Mouse (Mus musculus): Measurements from ENCODE around the gene 1700001C19Rik. TPM values are rescaled to one million over a fixed set of nuclear protein-coding genes. Genes with fewer than 3 reads are reported as not detected.
"Not testable (repeated sequence)": the region's sequence is repeated elsewhere in the genome, so short reads cannot be mapped to it uniquely, and the experiment has no call there.

The 1700001C19Rik gene
- polyA plus RNA-seq, 1 experiment from 2014 or later: 0.35 TPM

DNA sequence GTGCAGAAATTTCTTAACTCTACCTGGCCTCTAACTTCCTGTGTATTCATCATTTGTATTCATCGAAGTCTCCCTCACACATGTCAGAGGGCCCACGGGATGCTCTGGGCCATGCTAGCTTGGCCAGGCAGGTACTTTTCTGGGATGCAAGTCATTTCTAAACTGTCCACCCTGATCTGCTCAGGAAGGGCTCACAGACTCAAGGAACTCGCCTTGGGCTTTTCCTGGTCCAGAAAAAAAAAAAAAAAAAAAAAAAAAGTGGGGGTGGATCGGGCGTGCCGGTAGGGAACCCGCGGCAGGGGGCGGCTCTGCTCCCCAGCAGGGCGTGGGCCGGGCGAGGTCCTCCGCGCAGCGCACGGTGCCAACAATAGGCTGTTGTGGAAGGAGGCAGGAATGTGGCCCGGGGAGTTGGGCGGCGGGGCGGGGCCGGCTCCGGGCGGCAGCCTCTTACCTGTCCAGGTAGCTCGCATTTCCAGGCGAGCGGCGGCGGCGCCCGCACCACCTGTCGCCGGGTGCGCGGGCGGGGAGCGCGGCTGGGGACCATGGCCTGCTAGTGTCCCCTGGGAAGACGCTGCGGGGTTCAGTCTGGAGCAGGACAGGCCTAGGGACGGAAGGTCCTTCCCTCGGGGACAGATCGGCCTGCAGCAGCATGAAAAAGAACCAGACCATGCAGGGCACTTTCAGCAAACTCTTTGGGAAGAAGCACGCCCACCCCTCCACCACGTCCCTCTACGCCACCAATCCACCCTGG, 845 bp downstream of the 1700001C19Rik start, which contains the start of gene AI661453:
AI661453 (plus strand) TSS at position 460 of the 751 bp plus-strand sequence.
- Histone ChIP-seq H3K9ac (ENCODE audit: low read depth, low read length) (peak within 1 kb of the TSS; percentile 74), H3K36me3 (ENCODE audit: control insufficient read depth, insufficient read depth) (no peaks in the 10 kb centered on the region), H3K9me3 (ENCODE audit: control insufficient read depth) (no peaks in the 10 kb centered on the region), H3K4me3 (ENCODE audit: low read depth, low read length) (peak within 1 kb of the TSS; percentile 65), H3K27me3 (replicated peaks; ENCODE audit: control insufficient read depth, insufficient read depth, low read length) (no peaks in the 10 kb centered on the region), H3K4me1 (replicated peaks; ENCODE audit: control insufficient read depth, insufficient read depth, low read length) (peaks cover 4% of the 10 kb centered on the region; the same call in 1 of the 2 replicates), H3K27ac (ENCODE audit: low read depth, low read length) (peak within 1 kb of the TSS; percentile 88), H3K4me2 (replicated peaks; ENCODE audit: low read depth) (peak within 1 kb of the TSS; percentile 71)
- peak; percentile 85 for ATAC-seq
- peak; percentile 46 for TF ChIP-seq CTCF (IDR thresholded peaks at IDR 0.05; ENCODE audit: low read depth)
- WGBS: 1% methylated on average over 43 of the region's 45 CpGs

DNA sequence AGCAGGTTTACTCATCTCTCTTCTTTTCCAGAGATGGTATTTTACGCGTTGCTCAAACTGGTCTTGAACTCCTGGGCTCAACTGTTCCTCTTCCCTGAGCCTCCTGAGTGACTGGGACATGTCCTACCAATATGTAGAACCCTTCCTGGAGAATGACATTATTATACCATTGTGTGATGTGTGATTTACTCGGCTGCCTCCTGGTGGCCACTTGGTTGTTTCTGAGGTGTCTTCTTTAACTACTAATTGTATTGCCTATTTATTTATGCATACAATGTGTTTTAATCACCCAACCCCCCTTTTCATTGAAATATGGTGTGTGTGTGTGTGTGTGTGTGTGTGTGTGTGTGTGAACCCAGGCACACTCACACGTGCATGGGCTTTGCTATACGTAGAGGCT, 6.4 kb downstream of the 1700001C19Rik start:
- H3K4me2 ChIP-seq (replicated peaks; ENCODE audit: low read depth): no peak overlapping the region
- no peaks in the 10 kb centered on the region for H3K27me3 ChIP-seq (replicated peaks; ENCODE audit: control insufficient read depth, insufficient read depth, low read length)
- ATAC-seq: no peak
- no peaks in the 10 kb centered on the region for H3K4me1 ChIP-seq (replicated peaks; ENCODE audit: control insufficient read depth, insufficient read depth, low read length)
- peak; percentile 69 for TF ChIP-seq CTCF (IDR thresholded peaks at IDR 0.05; ENCODE audit: low read depth)
- H3K36me3 ChIP-seq (ENCODE audit: control insufficient read depth, insufficient read depth): no peaks in the 10 kb centered on the region
- no peak overlapping the region for H3K9ac ChIP-seq (ENCODE audit: low read depth, low read length)
- 64% methylated on average over 5 of the region's 5 CpGs for WGBS
- no peak overlapping the region for H3K4me3 ChIP-seq (ENCODE audit: low read depth, low read length)
- no peaks in the 10 kb centered on the region for H3K9me3 ChIP-seq (ENCODE audit: control insufficient read depth)
- no peak overlapping the region for H3K27ac ChIP-seq (ENCODE audit: low read depth, low read length)

DNA sequence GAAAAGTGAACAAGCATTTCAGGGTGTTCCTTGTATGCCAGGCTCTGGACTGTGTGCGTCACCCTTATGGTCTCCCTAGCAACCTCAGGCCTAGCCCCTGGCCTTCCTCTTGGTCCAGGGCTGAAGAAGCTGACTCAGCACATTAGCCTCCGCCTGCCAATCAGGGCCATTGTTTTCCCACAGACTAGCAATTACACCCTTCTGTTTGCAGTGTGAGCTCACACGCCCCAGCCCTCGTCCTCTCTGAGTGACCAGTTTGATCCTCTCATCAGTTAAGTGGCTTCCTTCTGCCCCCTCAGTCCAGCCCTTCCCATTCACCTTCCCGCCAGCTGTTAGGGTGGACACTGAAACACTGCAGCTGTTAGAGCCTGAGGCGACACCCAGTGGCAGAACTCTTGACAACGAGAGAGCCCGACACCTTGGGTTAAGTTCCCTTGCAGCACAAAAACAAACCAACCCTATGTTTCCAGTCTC, 8.3 kb downstream of the 1700001C19Rik start:
- no peaks in the 10 kb centered on the region for H3K36me3 ChIP-seq (ENCODE audit: control insufficient read depth, insufficient read depth)
- H3K4me3 ChIP-seq (ENCODE audit: low read depth, low read length): no peak overlapping the region
- H3K9me3 ChIP-seq (ENCODE audit: control insufficient read depth): no peaks in the 10 kb centered on the region
- H3K9ac ChIP-seq (ENCODE audit: low read depth, low read length): no peak overlapping the region
- H3K4me1 ChIP-seq (replicated peaks; ENCODE audit: control insufficient read depth, insufficient read depth, low read length): no peaks in the 10 kb centered on the region
- peak; percentile 34; the same call in 1 of the 2 replicates for ATAC-seq
- peak overlapping the region; percentile 39 for H3K4me2 ChIP-seq (replicated peaks; ENCODE audit: low read depth)
- peak; percentile 85 for TF ChIP-seq CTCF (IDR thresholded peaks at IDR 0.05; ENCODE audit: low read depth)
- no peak overlapping the region for H3K27ac ChIP-seq (ENCODE audit: low read depth, low read length)
- 7% methylated on average over 8 of the region's 8 CpGs for WGBS
- no peaks in the 10 kb centered on the region for H3K27me3 ChIP-seq (replicated peaks; ENCODE audit: control insufficient read depth, insufficient read depth, low read length)

DNA sequence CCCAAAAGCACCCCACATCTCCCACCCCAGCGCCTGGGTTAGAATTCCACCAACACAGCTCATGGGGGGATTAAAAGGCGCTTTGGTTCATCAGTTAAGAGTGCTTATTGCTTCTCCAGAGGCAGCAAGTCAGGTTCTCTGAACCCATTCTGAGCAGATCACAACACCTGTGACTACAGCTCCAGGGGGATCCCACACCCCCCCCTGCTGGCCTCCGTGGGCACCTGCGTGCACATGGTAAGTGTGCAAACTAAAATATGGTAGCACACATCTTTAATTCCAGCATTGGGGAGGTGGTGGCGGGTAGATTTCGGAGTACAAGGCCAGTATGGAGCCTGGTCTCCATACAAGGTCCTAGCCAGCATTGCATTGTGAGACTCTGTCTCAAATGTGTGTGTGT, 9.9 kb downstream of the 1700001C19Rik start:
- no peak overlapping the region for H3K27ac ChIP-seq (ENCODE audit: low read depth, low read length)
- no peaks in the 10 kb centered on the region for H3K27me3 ChIP-seq (replicated peaks; ENCODE audit: control insufficient read depth, insufficient read depth, low read length)
- no peak overlapping the region for H3K9ac ChIP-seq (ENCODE audit: low read depth, low read length)
- H3K9me3 ChIP-seq (ENCODE audit: control insufficient read depth): no peaks in the 10 kb centered on the region
- H3K36me3 ChIP-seq (ENCODE audit: control insufficient read depth, insufficient read depth): no peaks in the 10 kb centered on the region
- 72% methylated on average over 6 of the region's 6 CpGs for WGBS
- no peak overlapping the region for H3K4me2 ChIP-seq (replicated peaks; ENCODE audit: low read depth)
- TF ChIP-seq CTCF (IDR thresholded peaks at IDR 0.05; ENCODE audit: low read depth): peak; percentile 67
- no peak overlapping the region for H3K4me3 ChIP-seq (ENCODE audit: low read depth, low read length)
- H3K4me1 ChIP-seq (replicated peaks; ENCODE audit: control insufficient read depth, insufficient read depth, low read length): no peaks in the 10 kb centered on the region
- no peak for ATAC-seq

DNA sequence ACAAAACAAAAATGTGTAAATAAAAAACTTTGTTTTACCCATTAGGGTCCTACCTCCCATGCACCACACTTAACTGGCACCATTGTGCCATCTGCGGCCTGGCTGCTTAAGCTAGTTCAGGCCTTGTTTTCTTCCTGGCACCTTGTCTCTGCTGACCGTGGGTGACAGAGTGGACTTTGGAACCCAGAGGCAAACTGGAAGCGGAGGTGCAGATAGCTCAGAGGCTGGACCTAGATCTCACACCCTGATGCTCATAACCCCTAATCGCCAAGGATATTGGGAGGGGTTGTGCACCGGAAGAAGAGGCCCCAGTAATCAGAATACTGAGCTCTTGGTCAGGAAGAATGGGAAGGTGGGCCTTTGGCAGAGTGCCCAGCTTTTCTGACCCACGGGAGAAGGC, 13.0 kb downstream of the 1700001C19Rik start:
- H3K27me3 ChIP-seq (replicated peaks; ENCODE audit: control insufficient read depth, insufficient read depth, low read length): no peaks in the 10 kb centered on the region
- H3K27ac ChIP-seq (ENCODE audit: low read depth, low read length): no peak overlapping the region
- no peaks in the 10 kb centered on the region for H3K36me3 ChIP-seq (ENCODE audit: control insufficient read depth, insufficient read depth)
- no peaks in the 10 kb centered on the region for H3K9me3 ChIP-seq (ENCODE audit: control insufficient read depth)
- H3K9ac ChIP-seq (ENCODE audit: low read depth, low read length): no peak overlapping the region
- no peak for TF ChIP-seq CTCF (IDR thresholded peaks at IDR 0.05; ENCODE audit: low read depth)
- 35% methylated on average over 6 of the region's 6 CpGs for WGBS
- H3K4me2 ChIP-seq (replicated peaks; ENCODE audit: low read depth): no peak overlapping the region
- H3K4me3 ChIP-seq (ENCODE audit: low read depth, low read length): no peak overlapping the region
- ATAC-seq: peak; percentile 74
- H3K4me1 ChIP-seq (replicated peaks; ENCODE audit: control insufficient read depth, insufficient read depth, low read length): no peaks in the 10 kb centered on the region

DNA sequence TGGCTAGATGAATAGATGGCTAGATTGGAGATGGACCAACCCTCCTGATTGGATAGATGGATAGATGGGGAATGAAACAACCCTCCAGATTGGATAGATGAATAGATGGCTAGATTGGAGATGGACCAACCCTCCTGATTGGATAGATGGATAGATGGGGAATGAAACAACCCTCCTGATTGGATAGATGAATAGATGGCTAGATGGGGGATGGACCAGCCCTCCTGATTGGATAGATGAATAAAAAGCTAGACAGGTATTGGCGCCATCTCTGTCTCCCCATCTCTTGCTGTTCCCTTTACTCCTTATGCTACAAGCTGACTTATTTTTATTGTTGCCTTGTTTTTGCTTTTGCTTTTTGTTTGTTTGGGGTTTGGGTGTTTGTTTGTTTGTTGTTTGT, 14.6 kb downstream of the 1700001C19Rik start:
- 93% methylated on average over 1 of the region's 1 CpGs for WGBS
- not testable (repeated sequence) for ATAC-seq; H3K4me2 ChIP-seq (replicated peaks; ENCODE audit: low read depth); H3K27me3 ChIP-seq (replicated peaks; ENCODE audit: control insufficient read depth, insufficient read depth, low read length); H3K36me3 ChIP-seq (ENCODE audit: control insufficient read depth, insufficient read depth); H3K27ac ChIP-seq (ENCODE audit: low read depth, low read length); H3K4me3 ChIP-seq (ENCODE audit: low read depth, low read length); H3K4me1 ChIP-seq (replicated peaks; ENCODE audit: control insufficient read depth, insufficient read depth, low read length); H3K9ac ChIP-seq (ENCODE audit: low read depth, low read length); H3K9me3 ChIP-seq (ENCODE audit: control insufficient read depth)
